Mouse (Mus musculus) lung, embryonic 16.5 days (tissue): Measurements from ENCODE around the gene Vac14. TPM values are rescaled to one million over a fixed set of nuclear protein-coding genes. Genes with fewer than 3 reads are reported as not detected.
"Not testable (repeated sequence)": the region's sequence is repeated elsewhere in the genome, so short reads cannot be mapped to it uniquely, and the experiment has no call there.

Source experiments
- ATAC-seq: fragments of 200-750 bp; cut with Nextera tagmentation; 2 replicates; pipeline ENCODE4 v1.8.0; 2017; ENCODE audit warnings: low read depth, mild to moderate bottlenecking, moderate library complexity
- H3K27ac ChIP-seq: fragments of 300-500 bp; sonication (generic); 2 replicates; pipeline ENCODE4 v1.5.1; 2014; ENCODE audit warnings: mild to moderate bottlenecking, control low read depth, low read length
- H3K27me3 ChIP-seq: fragments of 300-500 bp; sonication (generic); 2 replicates; pipeline ENCODE4 v1.6.1; 2014; ENCODE audit warnings: low read depth, low read length, mixed read lengths; ENCODE audit not compliant: control insufficient read depth, insufficient read depth
- H3K36me3 ChIP-seq: fragments of 300-500 bp; sonication (generic); 2 replicates; pipeline ENCODE4 v1.6.1; 2014; ENCODE audit warnings: low read length; ENCODE audit not compliant: control insufficient read depth, insufficient read depth
- H3K4me1 ChIP-seq: fragments of 300-500 bp; sonication (generic); replicated peaks from 2 replicates; pipeline ENCODE4 v1.6.1; 2014; ENCODE audit warnings: low read length, mixed read lengths; ENCODE audit not compliant: control insufficient read depth, insufficient read depth
- H3K4me2 ChIP-seq: fragments of 300-500 bp; sonication (generic); 2 replicates; pipeline ENCODE4 v1.6.1; 2014; ENCODE audit warnings: low read depth, low read length, control low read depth
- H3K4me3 ChIP-seq: fragments of 300-500 bp; sonication (generic); 2 replicates; pipeline ENCODE4 v1.5.1; 2014; ENCODE audit warnings: mild to moderate bottlenecking, low read length, control low read depth
- H3K9ac ChIP-seq: fragments of 300-500 bp; sonication (generic); 2 replicates; pipeline ENCODE4 v1.6.1; 2014; ENCODE audit warnings: low read length, control low read depth
- H3K9me3 ChIP-seq: fragments of 300-500 bp; sonication (generic); 2 replicates; pipeline ENCODE4 v1.6.1; 2016; ENCODE audit warnings: low read length; ENCODE audit not compliant: control insufficient read depth
- WGBS: fragments of 180-500 bp; shearing (Covaris S2); extraction: QIAGEN DNeasy Blood & Tissue Kit; methylation state at CpG from one replicate; pipeline ENCODE4 v1.1.7; 2014; 5-methylcytosine and 5-hydroxymethylcytosine counted together
- polyA plus RNA-seq: library from polyadenylated mRNA; unstranded; fragments of >200 nt; fragmentation: Nextera tagmentation; extraction: Ambion mirVana; gene quantifications from 2 replicates; pipeline ENCODE4 v1.2.1, GENCODE M21; 2015

Gene Vac14
- polyA plus RNA-seq, 1 experiment from 2014 or later: 16.5 TPM

- no peaks in the 10 kb centered on the region for H3K27me3 ChIP-seq
- no peak overlapping the region for H3K27ac ChIP-seq
- H3K4me2 ChIP-seq: no peak overlapping the region
- WGBS: 90% methylated on average over 1 of the region's 1 CpGs
- no peaks in the 10 kb centered on the region; the same call in 1 of the 2 replicates for H3K36me3 ChIP-seq
- H3K9ac ChIP-seq: no peak overlapping the region
- no peaks in the 10 kb centered on the region for H3K4me1 ChIP-seq
- no peak for ATAC-seq
- no peaks in the 10 kb centered on the region for H3K9me3 ChIP-seq
- no peak overlapping the region for H3K4me3 ChIP-seq
These were observed 37.4 kb downstream of the Vac14 start for GRCm38 (mm10) chr8:110655827-110656226.

- no peaks in the 10 kb centered on the region for H3K27me3 ChIP-seq
- H3K4me1 ChIP-seq: no peaks in the 10 kb centered on the region
- H3K4me3 ChIP-seq: no peak overlapping the region
- WGBS: 70% methylated on average over 2 of the region's 2 CpGs
- H3K9me3 ChIP-seq: no peaks in the 10 kb centered on the region
- ATAC-seq: no peak
- H3K9ac ChIP-seq: no peak overlapping the region
- H3K4me2 ChIP-seq: no peak overlapping the region
- H3K27ac ChIP-seq: no peak overlapping the region
- H3K36me3 ChIP-seq: no peaks in the 10 kb centered on the region; the same call in 1 of the 2 replicates
These were observed 39.3 kb downstream of the Vac14 start for GRCm38 (mm10) chr8:110657661-110658060.

- no peaks in the 10 kb centered on the region for H3K9me3 ChIP-seq
- H3K4me2 ChIP-seq: no peak overlapping the region
- peaks cover 4% of the 10 kb centered on the region; the same call in 1 of the 2 replicates for H3K4me1 ChIP-seq
- ATAC-seq: no peak
- no peaks in the 10 kb centered on the region for H3K27me3 ChIP-seq
- no peak overlapping the region for H3K9ac ChIP-seq
- H3K27ac ChIP-seq: no peak overlapping the region
- no peaks in the 10 kb centered on the region; the same call in 1 of the 2 replicates for H3K36me3 ChIP-seq
- no peak overlapping the region for H3K4me3 ChIP-seq
These were observed 41.7 kb downstream of the Vac14 start for GRCm38 (mm10) chr8:110660121-110660520.

- no peaks in the 10 kb centered on the region; the same call in 1 of the 2 replicates for H3K36me3 ChIP-seq
- no peaks in the 10 kb centered on the region for H3K9me3 ChIP-seq
- H3K27ac ChIP-seq: no peak overlapping the region
- no peak overlapping the region for H3K4me3 ChIP-seq
- H3K27me3 ChIP-seq: no peaks in the 10 kb centered on the region
- no peak overlapping the region for H3K4me2 ChIP-seq
- no peak overlapping the region for H3K9ac ChIP-seq
- H3K4me1 ChIP-seq: peaks cover 4% of the 10 kb centered on the region; the same call in 1 of the 2 replicates
- ATAC-seq: no peak
- 71% methylated on average over 5 of the region's 5 CpGs for WGBS
These were observed 44.2 kb downstream of the Vac14 start for GRCm38 (mm10) chr8:110662545-110662944.

- no peaks in the 10 kb centered on the region for H3K36me3 ChIP-seq
These were observed 44.8 kb downstream of the Vac14 start for GRCm38 (mm10) chr8:110663015-110663742.

GRCm38 (mm10) chr8:110664202-110664896, 46.0 kb downstream of the Vac14 start:
- Histone ChIP-seq H3K4me2 (no peak overlapping the region), H3K9ac (no peak overlapping the region), H3K9me3 (no peaks in the 10 kb centered on the region), H3K4me1 (peaks cover 4% of the 10 kb centered on the region; the same call in 1 of the 2 replicates), H3K4me3 (no peak overlapping the region), H3K27me3 (no peaks in the 10 kb centered on the region), H3K27ac (peak overlapping the region; percentile 42), H3K36me3 (no peaks in the 10 kb centered on the region)
- ATAC-seq: no peak; the same call in 1 of the 2 replicates
- WGBS: 62% methylated on average over 7 of the region's 7 CpGs

More at GRCm38 (mm10) chr8:110663015-110663742, 44.8 kb downstream of the Vac14 start:
- Histone ChIP-seq H3K4me3 (no peak overlapping the region), H3K27ac (no peak overlapping the region), H3K4me1 (peaks cover 4% of the 10 kb centered on the region; the same call in 1 of the 2 replicates), H3K27me3 (no peaks in the 10 kb centered on the region), H3K9ac (no peak overlapping the region), H3K9me3 (no peaks in the 10 kb centered on the region), H3K4me2 (no peak overlapping the region)
- WGBS: 82% methylated on average over 6 of the region's 6 CpGs
- no peak for ATAC-seq

DNA sequence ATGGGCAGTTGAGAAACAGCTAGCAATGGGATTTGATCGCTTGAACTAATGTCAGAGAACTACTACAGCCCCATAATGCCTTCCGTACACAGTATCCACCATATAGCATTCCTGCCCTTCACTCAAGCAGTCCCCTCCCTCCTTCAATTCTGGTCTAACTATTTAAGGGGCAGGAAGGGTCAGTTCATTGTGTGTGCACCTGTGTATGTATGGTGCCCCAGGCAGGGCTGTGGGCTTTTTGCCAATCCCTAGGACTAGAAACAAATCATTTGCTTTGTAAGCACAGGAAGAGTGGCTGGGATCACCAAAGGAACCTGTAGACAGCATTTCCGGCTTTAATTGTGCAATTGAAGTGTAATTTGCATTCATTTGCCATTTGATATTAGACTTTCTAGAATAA, 46.6 kb downstream of the Vac14 start:
- WGBS: 63% methylated on average over 3 of the region's 3 CpGs
- no peak overlapping the region for H3K4me2 ChIP-seq
- ATAC-seq: peak; percentile 71

GRCm38 (mm10) chr8:110667590-110668177, 49.3 kb downstream of the Vac14 start:
- not testable (repeated sequence) for ATAC-seq, H3K4me2 ChIP-seq, H3K4me3 ChIP-seq, H3K27me3 ChIP-seq, H3K27ac ChIP-seq, H3K9ac ChIP-seq, H3K9me3 ChIP-seq, H3K36me3 ChIP-seq
- WGBS: 66% methylated on average over 8 of the region's 8 CpGs
- peaks cover 23% of the 10 kb centered on the region for H3K4me1 ChIP-seq

More for the DNA sequence above, 46.6 kb downstream of the Vac14 start:
- no peaks in the 10 kb centered on the region for H3K36me3 ChIP-seq
- no peaks in the 10 kb centered on the region for H3K27me3 ChIP-seq
- H3K9ac ChIP-seq: no peak overlapping the region
- H3K9me3 ChIP-seq: no peaks in the 10 kb centered on the region
- peak overlapping the region; percentile 42 for H3K27ac ChIP-seq
- no peak overlapping the region for H3K4me3 ChIP-seq
- H3K4me1 ChIP-seq: peaks cover 8% of the 10 kb centered on the region
